8 mouse cellular contexts compared by ENCODE assay signal in the genomic region with DNA sequence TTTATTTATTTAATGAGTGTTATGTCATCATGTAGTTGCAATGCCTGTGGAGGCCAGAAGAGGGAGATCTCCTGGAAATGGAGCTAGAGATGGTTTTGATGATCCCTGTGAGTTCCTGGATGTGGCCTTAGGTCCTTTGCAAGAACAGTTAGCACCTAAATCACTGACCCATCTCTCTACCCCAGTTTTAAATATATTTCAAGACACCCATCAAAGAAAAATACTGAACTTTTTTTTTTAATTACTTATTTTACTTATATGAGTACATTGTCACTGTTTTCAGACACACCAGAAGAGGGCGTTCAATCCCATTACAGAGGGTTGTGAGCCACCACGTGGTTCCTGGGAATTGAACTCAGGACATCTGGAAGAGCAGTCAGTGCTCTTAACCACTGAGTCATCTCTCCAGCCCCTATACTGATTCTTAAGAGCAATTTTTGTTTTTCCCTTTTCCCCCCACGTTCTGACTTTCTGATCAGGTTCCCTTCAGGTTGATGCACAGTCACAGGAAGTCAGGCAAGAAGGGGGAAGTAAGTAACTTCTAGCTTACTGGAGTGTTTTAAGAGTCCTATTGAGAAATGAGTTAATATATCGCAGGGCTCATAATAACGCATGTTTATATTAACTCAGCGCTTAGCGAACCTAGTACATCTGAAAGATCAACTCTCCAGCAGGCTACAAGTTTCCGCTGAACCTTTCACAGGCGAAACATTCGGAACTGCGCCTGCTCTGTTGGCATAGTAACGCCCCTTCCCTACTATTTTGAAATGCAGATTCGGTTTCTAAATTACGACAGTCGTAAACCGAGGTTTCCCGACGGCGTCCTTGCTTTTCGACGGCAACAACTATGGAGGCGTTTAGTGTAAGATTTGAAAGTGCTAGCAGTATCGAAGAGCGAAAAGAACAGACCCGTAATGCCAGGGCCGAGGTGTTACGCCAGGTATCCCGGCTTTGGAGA. TPM values are rescaled to one million over a fixed set of nuclear protein-coding genes. Genes with fewer than 3 reads are reported as not detected.
DNase-seq lines count a peak whose midpoint lies in the region; ATAC-seq and TF ChIP-seq lines count a peak whose summit lies in the region.

A gene (plus strand): TSS at position 342 of the 958 bp plus-strand sequence.

- peak within 1 kb of the TSS; percentile 67 for H3K9ac ChIP-seq in hindbrain, embryonic 12.5 days

- DNase-seq in Patski (ENCODE audit: low read depth, low spot score), result peak; percentile 90
- peak; percentile 87 for DNase-seq in cerebellum, postnatal 10 days
- peak; percentile 75 to 79 for DNase-seq in frontal cortex, postnatal 10 days (ENCODE audit: low spot score in 2 of 2)
- peak; percentile 72 to 96 for DNase-seq in layer of hippocampus, postnatal 14 days (ENCODE audit: low spot score in 2 of 2)
- DNase-seq in lung, postnatal 14 days, result peak; percentile 84
- peak; percentile 79 for DNase-seq in retina, adult 2 months (ENCODE audit: low read depth, low spot score)
- peak; percentile 71 to 82 for DNase-seq in thymus, postnatal 36 days

- no peaks in the 10 kb centered on the region for H3K9me3 ChIP-seq in hindbrain, embryonic 12.5 days (replicated peaks)

- H3K27me3 ChIP-seq in Patski, result peaks cover 3% of the 10 kb centered on the region
- no peaks in the 10 kb centered on the region for H3K27me3 ChIP-seq in hindbrain, embryonic 12.5 days

- H3K27ac ChIP-seq in hindbrain, embryonic 12.5 days, result peak within 1 kb of the TSS; percentile 55; the same call in 1 of the 2 replicates

- H3K36me3 ChIP-seq in hindbrain, embryonic 12.5 days, result no peaks in the 10 kb centered on the region

- CTCF ChIA-PET in Patski (lab: Charles Lee), result interaction anchor here (1.0 to 1.5 kb wide), 5 partner anchors 12 to 70 kb away, joined by 3 to 7 read pairs (median 3); no protein-coding TSS in a partner anchor

- H3K4me3 ChIP-seq in hindbrain, embryonic 12.5 days, result peak within 1 kb of the TSS; percentile 52

- peak within 1 kb of the TSS; percentile 61 for H3K4me2 ChIP-seq in hindbrain, embryonic 12.5 days (replicated peaks)

- 0 out of 2 replicates have a peak, but pooled peaks cover 2% of the 10 kb centered on the region for H3K4me1 ChIP-seq in hindbrain, embryonic 12.5 days

- in situ Hi-C loops in Patski (cut with MboI; ENCODE audit: low pct_unique_long_range_greater_than_20kb), result loop anchor here (25.0 kb wide), 1 partner anchor 909 kb away; a partner anchor contains a TSS

- under 1% methylated on average over 28 of the region's 28 CpGs for WGBS in hindbrain, embryonic 12.5 days

- peak; percentile 80 for TF ChIP-seq CTCF in Patski (IDR thresholded peaks at IDR 0.05)

- peak; percentile 80 for ATAC-seq in Patski
- peak; percentile 96 for ATAC-seq in hindbrain, embryonic 12.5 days (ENCODE audit: low FRiP score)

- POLR2A ChIA-PET in Patski (lab: Charles Lee), result no interaction called here

RNA-seq across cellular contexts. Expression of the gene that starts here (rescaled TPM):
- 14.0 TPM for polyA plus RNA-seq in Patski (2021)
- 16.2 and 16.8 TPM in 2 replicates for polyA plus RNA-seq in hindbrain, embryonic 12.5 days (2016; fragmentation: Nextera tagmentation; extraction: Ambion mirVana)
- total RNA-seq in layer of hippocampus, postnatal 14 days (2021), result 10 to 100 TPM; 16.9 to 19.2 TPM

Comparison
In these comparisons a context has a peak if more than half of its experiments do, and no peak if none do; other contexts are left out.
1. Peak in every context shown above with its lines: DNase-seq, ATAC-seq, H3K4me3 ChIP-seq and H3K27ac ChIP-seq.